Mouse (Mus musculus) embryonic facial prominence, embryonic 15.5 days (tissue): Measurements from ENCODE around the gene Gbp7. TPM values are rescaled to one million over a fixed set of nuclear protein-coding genes. Genes with fewer than 3 reads are reported as not detected.
"Not testable (repeated sequence)": the region's sequence is repeated elsewhere in the genome, so short reads cannot be mapped to it uniquely, and the experiment has no call there.

ENCODE experiments used
- ATAC-seq: fragments of 200-750 bp; cut with Nextera tagmentation; 2 replicates; pipeline ENCODE4 v1.8.0; 2017; ENCODE audit warnings: low read depth, moderate TSS enrichment; ENCODE audit not compliant: insufficient number of reproducible peaks, low FRiP score, low TSS enrichment
- H3K27ac ChIP-seq: fragments of 300-500 bp; sonication (generic); replicated peaks from 2 replicates; pipeline ENCODE4 v1.5.1; 2015; ENCODE audit warnings: mild to moderate bottlenecking, inconsistent platforms
- H3K27me3 ChIP-seq: fragments of 300-500 bp; sonication (generic); 2 replicates; pipeline ENCODE4 v1.6.1; 2015; ENCODE audit warnings: inconsistent platforms
- H3K36me3 ChIP-seq: fragments of 300-500 bp; sonication (generic); 2 replicates; pipeline ENCODE4 v1.6.1; 2015; ENCODE audit warnings: mild to moderate bottlenecking, inconsistent platforms
- H3K4me1 ChIP-seq: fragments of 300-500 bp; sonication (generic); 2 replicates; pipeline ENCODE4 v1.6.1; 2015; ENCODE audit warnings: inconsistent platforms
- H3K4me2 ChIP-seq: fragments of 300-500 bp; sonication (generic); replicated peaks from 2 replicates; pipeline ENCODE4 v1.6.1; 2015; ENCODE audit warnings: mild to moderate bottlenecking, inconsistent platforms
- H3K4me3 ChIP-seq: fragments of 300-500 bp; sonication (generic); replicated peaks from 2 replicates; pipeline ENCODE4 v1.5.1; 2015; ENCODE audit warnings: mild to moderate bottlenecking, inconsistent platforms
- H3K9ac ChIP-seq: fragments of 300-500 bp; sonication (generic); 2 replicates; pipeline ENCODE4 v1.6.1; 2015; ENCODE audit warnings: inconsistent platforms
- H3K9me3 ChIP-seq: fragments of 300-500 bp; sonication (generic); replicated peaks from 2 replicates; pipeline ENCODE4 v1.6.1; 2016; ENCODE audit warnings: inconsistent platforms
- WGBS: fragments of 180-500 bp; shearing (Covaris S2); methylation state at CpG from one replicate; pipeline ENCODE4 v1.1.7; 2015; 5-methylcytosine and 5-hydroxymethylcytosine counted together
- polyA plus RNA-seq: library from polyadenylated mRNA; unstranded; fragments of >200 nt; fragmentation: Nextera tagmentation; extraction: Ambion mirVana; gene quantifications from 2 replicates; pipeline ENCODE4 v1.2.1, GENCODE M21; 2015

Gene Gbp7
- polyA plus RNA-seq, 1 experiment from 2014 or later: 3.6 TPM

DNA sequence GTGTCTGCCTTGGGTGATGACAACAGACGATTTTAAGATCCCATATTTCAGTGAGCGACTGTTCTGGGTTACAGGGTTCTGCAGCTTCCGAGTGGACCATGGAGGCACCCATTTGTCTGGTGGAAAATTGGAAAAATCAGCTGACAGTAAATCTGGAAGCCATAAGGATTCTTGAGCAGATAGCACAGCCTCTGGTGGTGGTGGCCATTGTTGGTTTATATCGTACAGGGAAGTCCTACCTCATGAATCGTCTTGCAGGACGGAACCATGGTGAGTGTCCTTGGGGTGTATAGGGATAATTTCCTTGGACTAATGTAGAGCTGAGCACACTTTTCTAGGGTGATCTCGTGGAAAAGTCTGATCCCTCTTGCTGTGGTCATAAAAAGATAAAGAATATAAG, 31.5 kb downstream of the Gbp7 start:
- Histone ChIP-seq H3K27me3 (no peaks in the 10 kb centered on the region), H3K9ac (no peak overlapping the region), H3K9me3 (no peaks in the 10 kb centered on the region), H3K4me1 (no peaks in the 10 kb centered on the region), H3K4me3 (no peak overlapping the region), H3K36me3 (no peaks in the 10 kb centered on the region), H3K27ac (no peak overlapping the region), H3K4me2 (no peak overlapping the region)
- WGBS: 83% methylated on average over 7 of the region's 7 CpGs
- no peak for ATAC-seq

DNA sequence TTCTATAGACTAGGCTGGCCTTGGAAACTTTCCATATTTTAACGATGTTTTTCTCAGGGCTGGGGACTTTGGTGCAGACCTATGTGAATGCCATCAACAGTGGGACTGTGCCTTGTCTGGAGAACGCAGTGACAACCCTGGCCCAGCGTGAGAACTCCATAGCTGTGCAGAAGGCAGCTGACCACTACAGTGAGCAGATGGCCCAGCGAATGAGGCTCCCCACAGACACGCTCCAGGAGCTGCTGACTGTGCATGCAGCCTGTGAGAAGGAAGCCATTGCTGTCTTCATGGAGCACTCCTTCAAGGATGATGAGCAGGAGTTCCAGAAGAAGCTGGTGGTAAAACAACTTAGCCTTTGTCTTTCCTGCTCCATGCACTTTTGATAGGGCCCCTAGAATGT, 37.3 kb downstream of the Gbp7 start:
- H3K36me3 ChIP-seq, H3K27me3 ChIP-seq, H3K27ac ChIP-seq, H3K9me3 ChIP-seq, H3K4me2 ChIP-seq, H3K4me1 ChIP-seq, H3K4me3 ChIP-seq, H3K9ac ChIP-seq: not testable (repeated sequence)
- ATAC-seq: peak; percentile 51; the same call in 1 of the 2 replicates
- WGBS: 74% methylated on average over 5 of the region's 5 CpGs

DNA sequence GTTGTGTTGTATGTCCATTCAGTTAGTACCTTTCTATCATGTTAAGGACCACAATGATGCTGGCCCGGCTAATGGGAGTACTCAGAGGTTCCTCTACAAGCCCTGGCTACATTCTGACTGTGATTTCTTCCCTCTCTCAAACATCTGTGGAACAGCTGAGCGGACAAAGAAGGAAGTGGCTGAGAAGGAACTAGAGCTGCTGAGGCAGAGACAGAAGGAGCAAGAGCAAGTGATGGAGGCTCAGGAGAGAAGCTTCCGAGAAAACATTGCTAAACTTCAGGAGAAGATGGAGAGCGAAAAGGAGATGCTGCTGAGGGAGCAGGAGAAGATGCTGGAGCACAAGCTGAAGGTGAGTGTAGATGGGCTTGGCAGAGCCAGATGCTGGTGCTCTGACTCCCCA, 40.6 kb downstream of the Gbp7 start:
- Histone ChIP-seq H3K27ac (no peak overlapping the region), H3K4me1 (no peaks in the 10 kb centered on the region), H3K36me3 (no peaks in the 10 kb centered on the region), H3K9ac (no peak overlapping the region), H3K9me3 (no peaks in the 10 kb centered on the region), H3K4me2 (no peak overlapping the region), H3K27me3 (no peaks in the 10 kb centered on the region), H3K4me3 (no peak overlapping the region)
- no peak for ATAC-seq
- 82% methylated on average over 4 of the region's 4 CpGs for WGBS

DNA sequence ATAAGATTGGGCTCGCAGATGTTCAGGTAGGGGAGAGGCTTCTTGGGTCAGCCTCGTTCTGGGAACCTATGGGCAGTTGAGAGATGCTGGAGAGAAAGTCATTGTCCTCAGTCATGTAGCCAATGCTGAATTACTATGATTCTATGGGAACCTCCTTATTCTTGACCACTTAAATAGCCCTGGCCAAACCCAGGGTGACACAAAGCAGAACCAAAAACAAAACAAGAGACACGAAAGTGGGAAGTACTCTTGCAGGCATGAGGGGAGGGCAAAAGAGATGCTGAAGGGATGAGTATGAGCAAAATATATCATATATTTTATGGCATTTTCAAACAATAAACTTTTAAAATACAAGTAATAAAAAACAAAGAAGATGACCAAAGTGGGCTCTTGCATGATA, 47.0 kb downstream of the Gbp7 start:
- 78% methylated on average over 3 of the region's 3 CpGs for WGBS
- no peak for ATAC-seq
- Histone ChIP-seq H3K4me3 (no peak overlapping the region), H3K9me3 (no peaks in the 10 kb centered on the region), H3K36me3 (no peaks in the 10 kb centered on the region), H3K27ac (no peak overlapping the region), H3K9ac (no peak overlapping the region), H3K27me3 (no peaks in the 10 kb centered on the region), H3K4me2 (no peak overlapping the region), H3K4me1 (no peaks in the 10 kb centered on the region)

- no peak overlapping the region for H3K9ac ChIP-seq
- no peaks in the 10 kb centered on the region for H3K27me3 ChIP-seq
- H3K27ac ChIP-seq: no peak overlapping the region
- H3K4me2 ChIP-seq: no peak overlapping the region
- WGBS: 86% methylated on average over 4 of the region's 4 CpGs
- H3K4me1 ChIP-seq: no peaks in the 10 kb centered on the region
- ATAC-seq: no peak
- H3K36me3 ChIP-seq: no peaks in the 10 kb centered on the region
- no peaks in the 10 kb centered on the region for H3K9me3 ChIP-seq
- no peak overlapping the region for H3K4me3 ChIP-seq
Measured at GRCm38 (mm10) chr3:142578342-142578741, 48.2 kb downstream of the Gbp7 start.

DNA sequence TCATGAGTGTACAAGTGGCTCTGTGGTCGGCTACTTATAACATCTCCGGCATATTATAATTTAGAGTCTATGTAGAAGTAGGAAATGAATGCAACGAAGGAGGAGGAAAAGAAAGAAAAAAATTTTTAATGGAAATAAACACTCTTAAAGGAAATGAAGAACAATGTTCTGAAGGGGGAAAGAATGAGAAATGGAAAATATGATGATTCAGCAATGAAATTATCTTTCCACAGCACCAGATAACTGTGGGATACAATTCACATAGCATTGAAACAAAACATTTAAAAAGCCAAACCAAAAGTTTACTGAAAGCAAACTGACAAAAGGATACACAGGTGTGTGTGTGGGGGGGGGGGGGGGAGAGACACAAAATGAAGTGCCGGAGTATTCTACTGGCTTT, 52.9 kb downstream of the Gbp7 start:
- H3K9ac ChIP-seq: no peak overlapping the region
- ATAC-seq: no peak
- H3K36me3 ChIP-seq: no peaks in the 10 kb centered on the region
- 83% methylated on average over 4 of the region's 4 CpGs for WGBS
- no peaks in the 10 kb centered on the region for H3K9me3 ChIP-seq
- no peak overlapping the region for H3K4me3 ChIP-seq
- H3K27me3 ChIP-seq: no peaks in the 10 kb centered on the region
- no peak overlapping the region for H3K4me2 ChIP-seq
- H3K4me1 ChIP-seq: no peaks in the 10 kb centered on the region
- no peak overlapping the region for H3K27ac ChIP-seq

DNA sequence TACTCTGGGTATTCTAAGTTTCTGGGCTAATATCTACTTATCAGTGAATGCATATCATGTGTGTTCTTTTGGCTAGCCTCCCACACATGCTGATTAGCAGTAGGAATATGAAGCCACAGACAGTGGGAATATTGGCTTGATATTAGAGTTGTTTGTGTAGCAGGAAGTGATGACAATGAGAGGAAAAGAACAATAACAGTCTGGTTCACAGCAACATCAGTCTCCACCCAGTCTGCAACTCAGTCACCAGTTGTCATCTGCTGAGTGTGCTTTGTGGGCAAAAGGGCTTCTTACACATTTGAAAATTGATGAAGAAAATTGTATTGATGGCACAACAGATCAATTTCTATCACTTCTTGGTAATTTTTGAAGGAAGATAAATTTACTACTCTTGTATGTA, 57.2 kb downstream of the Gbp7 start:
- Histone ChIP-seq H3K36me3 (no peaks in the 10 kb centered on the region), H3K4me2 (no peak overlapping the region), H3K9ac (no peak overlapping the region), H3K4me3 (no peak overlapping the region), H3K4me1 (no peaks in the 10 kb centered on the region), H3K27ac (no peak overlapping the region), H3K27me3 (no peaks in the 10 kb centered on the region), H3K9me3 (no peaks in the 10 kb centered on the region)
- no peak for ATAC-seq

- H3K27me3 ChIP-seq: no peaks in the 10 kb centered on the region
- 56% methylated on average over 2 of the region's 2 CpGs for WGBS
- no peak for ATAC-seq
- H3K9ac ChIP-seq: no peak overlapping the region
- H3K9me3 ChIP-seq: no peaks in the 10 kb centered on the region
- no peak overlapping the region for H3K4me3 ChIP-seq
- no peak overlapping the region for H3K27ac ChIP-seq
- no peaks in the 10 kb centered on the region for H3K4me1 ChIP-seq
- H3K4me2 ChIP-seq: no peak overlapping the region
- no peaks in the 10 kb centered on the region for H3K36me3 ChIP-seq
Measured at GRCm38 (mm10) chr3:142588888-142589287, 58.7 kb downstream of the Gbp7 start.

DNA sequence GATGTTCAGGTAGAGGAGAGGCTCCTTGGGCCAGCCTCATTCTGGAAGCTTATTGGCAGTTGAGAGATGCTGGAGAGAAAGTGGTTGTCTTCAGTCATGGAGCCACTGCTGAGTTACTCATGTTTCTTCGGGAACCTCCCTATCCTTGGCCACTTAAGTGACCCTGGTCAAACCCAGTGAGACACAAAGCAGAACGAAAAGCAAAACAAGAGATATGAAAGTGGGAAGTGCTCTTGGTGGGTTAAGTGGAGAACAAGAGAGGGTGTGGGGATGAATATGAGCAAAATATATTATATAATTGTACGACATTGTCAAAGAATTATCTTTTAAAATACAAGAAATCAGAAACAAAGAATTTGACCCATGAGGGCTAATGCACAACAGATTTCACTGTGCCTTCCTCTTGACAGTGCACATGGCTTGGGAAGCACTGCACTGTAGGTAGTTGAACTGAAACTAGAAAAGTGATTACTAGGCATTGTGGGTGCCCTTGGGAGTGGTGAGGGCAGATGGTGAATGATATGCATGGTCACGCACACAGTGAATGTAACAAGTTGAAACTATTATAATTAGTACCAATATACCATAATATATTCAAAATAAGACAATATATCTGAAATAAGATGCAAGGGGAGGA, 60.4 kb downstream of the Gbp7 start:
- Histone ChIP-seq H3K4me1 (no peaks in the 10 kb centered on the region), H3K27me3 (no peaks in the 10 kb centered on the region), H3K36me3 (no peaks in the 10 kb centered on the region), H3K9ac (no peak overlapping the region), H3K27ac (no peak overlapping the region), H3K4me2 (no peak overlapping the region), H3K4me3 (no peak overlapping the region), H3K9me3 (no peaks in the 10 kb centered on the region)
- 76% methylated on average over 4 of the region's 4 CpGs for WGBS
- no peak for ATAC-seq

DNA sequence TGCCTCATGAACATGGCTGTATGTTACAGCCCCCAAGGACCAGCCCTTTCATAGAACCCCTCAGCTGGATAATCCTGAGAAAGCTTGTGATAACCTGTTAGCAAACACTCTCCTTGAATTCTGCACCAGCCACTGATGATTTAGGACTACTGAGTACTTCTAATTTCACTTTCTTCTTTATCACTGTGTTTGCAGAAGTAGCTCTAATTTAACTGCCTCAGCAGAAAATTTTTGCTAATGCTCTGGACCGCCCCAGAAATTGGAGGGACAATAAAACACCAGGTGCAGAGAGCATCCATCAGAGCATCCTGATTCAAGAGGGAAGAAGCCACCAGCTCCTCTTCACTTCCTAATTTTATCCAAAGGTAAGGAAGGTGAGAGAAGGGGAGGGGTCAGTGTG, 64.4 kb downstream of the Gbp7 start, which contains the start of gene Gbp2b:
Gene Gbp2b (plus strand): TSS at position 301 of the 400 bp plus-strand sequence.
- Histone ChIP-seq H3K27me3 (no peaks in the 10 kb centered on the region), H3K27ac (no peak within 1 kb of the TSS), H3K36me3 (no peaks in the 10 kb centered on the region), H3K4me2 (no peak within 1 kb of the TSS), H3K4me1 (no peaks in the 10 kb centered on the region), H3K9ac (no peak within 1 kb of the TSS), H3K4me3 (no peak within 1 kb of the TSS), H3K9me3 (no peaks in the 10 kb centered on the region)
- ATAC-seq: no peak
- 73% methylated on average over 1 of the region's 1 CpGs for WGBS

GRCm38 (mm10) chr3:142597923-142598322, 67.8 kb downstream of the Gbp7 start:
- Histone ChIP-seq H3K9me3 (no peaks in the 10 kb centered on the region), H3K27ac (no peak overlapping the region), H3K9ac (no peak overlapping the region), H3K27me3 (no peaks in the 10 kb centered on the region), H3K4me3 (no peak overlapping the region), H3K36me3 (no peaks in the 10 kb centered on the region), H3K4me2 (no peak overlapping the region), H3K4me1 (no peaks in the 10 kb centered on the region)
- WGBS: 83% methylated on average over 3 of the region's 3 CpGs
- ATAC-seq: no peak
